Mouse (Mus musculus): ENCODE measurements at regions not wholly inside any gene's neighbourhood (a gene's known extent, or its start where the extent isn't known, plus 50 kb on each side); places are given as distances from the start of the nearest gene placed in this dataset.
"Not testable (repeated sequence)": the region's sequence is repeated elsewhere in the genome, so short reads cannot be mapped to it uniquely, and the experiment has no call there.

DNA sequence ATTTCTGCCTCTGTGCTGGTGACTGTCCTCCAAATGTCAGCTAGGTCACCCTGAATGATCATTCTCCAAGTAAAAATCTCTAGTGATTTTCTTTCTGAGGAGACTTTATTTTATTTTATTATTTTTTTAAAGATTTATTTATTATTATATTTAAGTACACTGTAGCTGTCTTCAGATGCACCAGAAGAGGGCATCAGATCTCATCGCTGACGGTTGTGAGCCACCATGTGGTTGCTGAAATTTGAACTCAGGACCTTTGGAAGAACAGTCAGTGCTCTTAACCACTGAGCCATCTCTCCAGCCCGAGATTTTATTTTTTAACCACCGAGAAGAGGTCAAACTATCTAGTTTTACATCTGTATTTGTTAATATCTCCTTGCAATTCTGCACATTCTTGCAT lies 50.5 kb upstream of the Slc44a3 start:
- not testable (repeated sequence) for TF ChIP-seq EP300 (IDR thresholded peaks at IDR 0.05)
- peak; percentile 7; the same call in 1 of the 2 replicates for TF ChIP-seq CTCF (IDR thresholded peaks at IDR 0.05)
